Mouse (Mus musculus): ENCODE results near the gene Cpeb2. TPM values are rescaled to one million over a fixed set of nuclear protein-coding genes. Genes with fewer than 3 reads are reported as not detected.
A peak's percentile ranks its signal among the peaks of the same experiment; 100 is the strongest.

Cpeb2 gene
- polyA plus RNA-seq, 1 experiment from 2014 or later = 0.69 TPM

DNA sequence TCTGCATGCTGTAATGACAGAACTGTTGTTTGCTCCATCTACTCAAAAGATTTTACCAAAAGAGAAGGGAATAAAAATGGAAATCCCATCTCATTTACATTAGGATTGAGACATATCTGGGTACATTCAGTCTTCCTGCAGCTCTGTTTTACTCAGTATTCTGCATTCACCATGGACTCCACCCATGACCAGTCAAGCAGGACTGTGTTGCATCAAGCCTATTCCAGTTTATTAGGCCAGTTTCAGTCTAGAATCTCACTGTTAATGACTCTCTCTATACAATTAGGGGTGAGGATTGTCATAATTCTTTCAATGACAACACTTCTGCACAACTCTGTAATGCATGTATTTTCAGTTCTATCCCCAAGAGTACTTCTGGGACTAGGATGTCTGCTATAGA, 6.8 kb upstream of the Cpeb2 start:
- Histone ChIP-seq H3K27me3 (peaks cover 4% of the 10 kb centered on the region; the same call in 1 of the 2 replicates), H3K36me3 (no peaks in the 10 kb centered on the region), H3K4me2 (no peak overlapping the region), H3K27ac (no peak overlapping the region), H3K9ac (no peak overlapping the region), H3K9me3 (replicated peaks) (no peaks in the 10 kb centered on the region), H3K4me3 (replicated peaks) (no peak overlapping the region), H3K4me1 (replicated peaks) (no peaks in the 10 kb centered on the region)
- ATAC-seq (ENCODE audit: low read depth) (no peak), DNase-seq (no peak)

DNA sequence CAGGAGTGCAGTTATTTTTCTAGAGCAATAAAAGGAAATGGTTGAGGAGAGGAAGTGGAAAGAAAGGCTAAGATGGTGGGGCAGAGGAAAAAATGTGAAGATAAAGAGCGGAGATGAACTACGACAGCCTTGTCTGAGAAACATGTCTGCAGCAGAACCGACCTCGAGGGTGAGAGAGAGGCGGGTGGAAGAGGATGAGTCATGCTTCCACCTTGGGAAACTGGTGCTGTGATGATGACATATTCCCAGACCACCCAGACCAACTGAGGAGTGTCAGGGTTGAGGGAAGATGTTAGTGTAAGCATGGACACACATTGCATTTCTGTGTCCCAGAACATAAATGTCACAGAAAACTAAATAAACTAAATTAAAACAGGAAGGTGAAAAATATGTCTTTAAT, 5.4 kb upstream of the Cpeb2 start:
- DNase-seq = no peak
- Histone ChIP-seq H3K4me3 (replicated peaks) (no peak overlapping the region), H3K4me1 (replicated peaks) (peaks cover 6% of the 10 kb centered on the region), H3K27me3 (peaks cover 15% of the 10 kb centered on the region), H3K27ac (no peak overlapping the region), H3K9me3 (replicated peaks) (no peaks in the 10 kb centered on the region), H3K36me3 (no peaks in the 10 kb centered on the region), H3K9ac (no peak overlapping the region), H3K4me2 (no peak overlapping the region)
- 10% methylated on average over 5 of the region's 5 CpGs for WGBS (ENCODE audit: insufficient replicate concordance)
- no peak for ATAC-seq (ENCODE audit: low read depth)

DNA sequence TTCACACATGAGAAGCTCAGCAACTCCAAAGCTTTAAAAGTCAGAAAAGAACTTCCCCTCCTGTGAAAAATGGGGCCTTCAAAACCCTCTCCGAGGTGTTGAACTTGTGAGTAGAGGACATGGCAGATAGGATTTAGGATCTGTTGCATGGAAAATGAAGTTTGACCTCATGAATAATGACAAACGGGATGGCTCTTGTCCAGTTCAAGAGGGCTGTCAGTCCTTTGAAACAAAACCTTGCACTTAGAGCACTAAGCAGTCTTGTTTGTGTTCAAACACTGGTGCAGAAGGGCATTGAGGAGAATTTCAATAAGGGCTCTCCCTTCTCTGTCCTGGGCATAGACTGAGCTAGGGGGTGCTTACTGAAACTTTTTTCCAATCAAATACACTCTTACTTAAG, 1.9 kb upstream of the Cpeb2 start:
- Histone ChIP-seq H3K36me3 (no peaks in the 10 kb centered on the region), H3K27ac (no peak overlapping the region), H3K9me3 (replicated peaks) (no peaks in the 10 kb centered on the region), H3K27me3 (peaks cover 50% of the 10 kb centered on the region), H3K9ac (no peak overlapping the region), H3K4me2 (no peak overlapping the region), H3K4me3 (replicated peaks) (no peak overlapping the region), H3K4me1 (replicated peaks) (peaks cover 15% of the 10 kb centered on the region)
- whole genome bisulfite sequencing (ENCODE audit: insufficient replicate concordance) = 58% methylated on average over 2 of the region's 2 CpGs
- ATAC-seq (ENCODE audit: low read depth) (no peak), DNase-seq (no peak)

DNA sequence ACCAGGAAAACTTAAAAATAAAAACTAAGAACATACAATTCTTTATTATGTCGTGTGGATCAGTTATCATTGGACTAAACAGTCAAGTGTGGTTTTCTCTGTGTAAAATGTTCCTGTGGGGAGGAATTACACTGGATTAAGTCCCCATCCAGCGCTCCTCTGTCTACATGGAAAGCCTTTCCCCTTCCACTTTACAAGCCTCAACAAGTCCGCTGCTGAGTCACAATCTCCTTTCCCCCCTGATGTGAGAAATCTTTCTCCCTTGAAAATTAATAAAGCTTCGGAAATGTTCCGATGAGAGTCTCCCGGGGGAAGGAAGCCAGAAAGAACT, 856 bp upstream of the Cpeb2 start:
- H3K27ac ChIP-seq = peak overlapping the region; percentile 92
- ATAC-seq (ENCODE audit: low read depth) (no peak), DNase-seq (no peak)
- H3K4me2 ChIP-seq = peak overlapping the region; percentile 98
- H3K36me3 ChIP-seq = no peaks in the 10 kb centered on the region
- H3K9me3 ChIP-seq (replicated peaks) = no peaks in the 10 kb centered on the region
- peaks cover 52% of the 10 kb centered on the region for H3K27me3 ChIP-seq
- peak overlapping the region; percentile 85 for H3K9ac ChIP-seq
- H3K4me1 ChIP-seq (replicated peaks) = peaks cover 16% of the 10 kb centered on the region
- peak overlapping the region; percentile 80 for H3K4me3 ChIP-seq (replicated peaks)
- 5% methylated on average over 6 of the region's 6 CpGs for WGBS (ENCODE audit: insufficient replicate concordance)

DNA sequence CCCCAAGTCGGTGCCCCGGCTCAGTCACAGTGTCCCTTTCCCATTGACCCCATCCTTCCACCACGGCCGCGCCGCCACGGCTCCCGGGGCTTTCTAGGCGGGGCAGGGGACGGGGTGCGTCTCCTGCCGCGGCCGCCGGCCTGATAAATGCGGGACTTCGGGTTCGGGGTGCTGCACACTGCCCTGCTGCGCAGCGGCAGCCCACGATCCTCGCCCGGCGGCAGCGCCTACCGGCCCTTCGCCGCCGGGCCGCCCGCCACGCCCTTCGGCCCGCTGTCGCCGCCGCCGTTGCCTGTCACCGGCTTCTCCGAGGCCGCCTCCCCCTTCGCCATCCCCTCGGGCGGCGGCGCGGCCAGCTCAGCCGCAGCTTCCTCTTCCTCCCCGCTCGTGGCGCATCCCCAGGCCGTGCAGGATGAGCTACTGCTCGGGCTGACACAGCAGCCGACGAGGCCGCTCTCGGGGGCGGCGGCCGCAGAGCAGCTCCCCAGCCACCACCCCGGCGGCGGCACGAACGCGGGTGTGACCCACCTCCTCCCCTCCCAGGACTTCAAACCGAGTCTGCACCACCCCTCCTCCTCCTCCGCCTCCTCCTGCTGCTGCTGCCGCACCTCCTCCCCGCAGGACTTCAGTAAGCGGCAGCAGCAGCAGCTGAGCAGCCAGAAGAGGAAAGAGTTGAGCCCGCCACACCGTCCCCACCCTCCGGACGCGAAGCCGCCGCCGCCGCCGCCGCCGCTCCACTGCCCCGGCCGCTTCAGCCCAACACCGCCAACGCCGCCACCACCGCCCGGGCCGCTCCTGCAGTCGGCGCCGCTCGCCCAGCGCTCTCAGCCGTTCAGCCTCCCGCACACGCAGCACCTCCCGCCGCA, 579 bp downstream of the Cpeb2 start:
- peak overlapping the region; percentile 98 for H3K4me2 ChIP-seq
- WGBS (ENCODE audit: insufficient replicate concordance) = 1% methylated on average over 94 of the region's 101 CpGs

DNA sequence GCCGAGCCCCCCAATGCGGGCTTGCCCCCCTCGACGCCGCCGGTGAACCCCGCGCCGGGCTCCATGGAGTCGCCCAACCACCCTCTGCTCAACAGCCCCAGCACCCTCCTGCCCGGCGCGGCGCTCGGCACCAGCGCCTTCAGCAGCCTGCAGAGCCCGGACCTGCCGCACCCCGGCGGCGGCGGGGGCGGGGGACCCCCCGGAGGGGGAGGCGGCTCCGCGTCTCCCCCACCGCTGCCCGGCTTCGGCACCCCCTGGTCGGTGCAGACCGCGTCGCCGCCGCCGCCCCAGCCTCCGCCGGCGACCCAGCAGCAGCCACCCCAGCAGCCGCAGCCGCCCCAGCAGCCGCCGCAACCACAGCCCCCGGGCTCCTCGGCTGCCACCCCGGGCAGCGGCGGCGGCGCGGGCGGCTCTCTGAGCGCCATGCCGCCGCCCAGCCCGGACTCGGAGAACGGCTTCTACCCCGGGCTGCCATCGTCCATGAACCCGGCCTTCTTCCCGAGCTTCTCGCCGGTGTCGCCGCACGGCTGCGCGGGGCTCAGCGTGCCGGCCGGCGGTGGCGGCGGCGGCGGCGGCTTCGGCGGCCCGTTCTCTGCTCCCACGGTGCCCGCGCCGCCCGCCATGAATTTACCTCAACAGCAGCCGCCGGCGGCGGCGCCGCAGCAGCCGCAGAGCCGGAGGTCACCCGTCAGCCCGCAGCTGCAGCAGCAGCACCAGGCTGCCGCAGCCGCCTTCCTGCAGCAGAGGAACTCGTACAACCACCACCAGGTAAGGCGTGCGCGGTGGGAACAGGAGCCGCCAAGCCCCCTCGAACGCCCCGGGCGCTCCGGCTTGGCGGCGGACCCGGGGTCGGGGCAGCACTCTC, 1.6 kb downstream of the Cpeb2 start:
- under 1% methylated on average over 83 of the region's 113 CpGs for WGBS (ENCODE audit: insufficient replicate concordance)
- Histone ChIP-seq H3K4me3 (replicated peaks) (peak overlapping the region; percentile 80), H3K36me3 (no peaks in the 10 kb centered on the region), H3K9me3 (replicated peaks) (no peaks in the 10 kb centered on the region), H3K27ac (peak overlapping the region; percentile 92), H3K9ac (peak overlapping the region; percentile 85), H3K4me1 (replicated peaks) (peaks cover 24% of the 10 kb centered on the region), H3K27me3 (peaks cover 54% of the 10 kb centered on the region), H3K4me2 (peak overlapping the region; percentile 98)
- ATAC-seq (ENCODE audit: low read depth) (peak; percentile 11), DNase-seq (peak; percentile 16)

More for the DNA sequence above, 579 bp downstream of the Cpeb2 start:
- H3K27me3 ChIP-seq = peaks cover 54% of the 10 kb centered on the region
- peak overlapping the region; percentile 85 for H3K9ac ChIP-seq
- peak; percentile 59 for DNase-seq
- H3K27ac ChIP-seq = peak overlapping the region; percentile 92
- no peaks in the 10 kb centered on the region for H3K9me3 ChIP-seq (replicated peaks)
- H3K36me3 ChIP-seq = no peaks in the 10 kb centered on the region
- peaks cover 16% of the 10 kb centered on the region for H3K4me1 ChIP-seq (replicated peaks)
- H3K4me3 ChIP-seq (replicated peaks) = peak overlapping the region; percentile 80
- peak; percentile 60 for ATAC-seq (ENCODE audit: low read depth)

DNA sequence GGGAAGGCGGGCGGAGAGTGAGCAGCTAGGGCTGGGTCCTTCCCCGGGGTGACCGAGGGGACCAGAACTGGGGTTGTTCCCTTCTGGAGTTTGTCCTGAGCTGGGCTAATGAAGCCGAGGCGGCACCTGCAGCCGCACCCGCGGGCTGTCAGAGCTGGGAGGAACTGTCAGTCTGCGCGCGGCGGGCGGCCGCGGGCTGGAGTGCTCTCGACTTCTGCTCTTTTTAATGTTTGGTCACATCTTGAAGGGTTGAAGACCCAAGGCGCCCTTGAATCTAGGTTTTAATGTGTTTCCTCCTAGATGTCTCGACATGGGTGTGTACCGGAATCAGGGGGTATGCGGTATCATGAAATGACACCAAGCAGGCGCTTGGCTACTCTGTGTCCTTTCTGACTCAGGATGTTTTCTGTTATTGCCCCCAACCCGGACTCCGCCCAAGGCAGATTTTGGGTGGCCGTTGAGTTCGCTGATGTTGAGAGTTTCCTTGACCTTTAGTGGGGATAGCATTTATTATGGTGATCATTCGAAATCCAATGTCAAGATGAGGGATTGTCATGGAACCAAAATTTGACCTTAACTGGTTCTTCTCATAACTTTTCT, 2.3 kb downstream of the Cpeb2 start:
- ATAC-seq (ENCODE audit: low read depth) = no peak
- no peaks in the 10 kb centered on the region for H3K9me3 ChIP-seq (replicated peaks)
- H3K36me3 ChIP-seq = no peaks in the 10 kb centered on the region
- H3K27me3 ChIP-seq = peaks cover 54% of the 10 kb centered on the region
- peak overlapping the region; percentile 98 for H3K4me2 ChIP-seq
- peak; percentile 34 for DNase-seq
- peak overlapping the region; percentile 80 for H3K4me3 ChIP-seq (replicated peaks)
- H3K9ac ChIP-seq = peak overlapping the region; percentile 85
- 2% methylated on average over 27 of the region's 27 CpGs for WGBS (ENCODE audit: insufficient replicate concordance)
- H3K4me1 ChIP-seq (replicated peaks) = peaks cover 25% of the 10 kb centered on the region
- H3K27ac ChIP-seq = peak overlapping the region; percentile 92; the same call in 1 of the 2 replicates

DNA sequence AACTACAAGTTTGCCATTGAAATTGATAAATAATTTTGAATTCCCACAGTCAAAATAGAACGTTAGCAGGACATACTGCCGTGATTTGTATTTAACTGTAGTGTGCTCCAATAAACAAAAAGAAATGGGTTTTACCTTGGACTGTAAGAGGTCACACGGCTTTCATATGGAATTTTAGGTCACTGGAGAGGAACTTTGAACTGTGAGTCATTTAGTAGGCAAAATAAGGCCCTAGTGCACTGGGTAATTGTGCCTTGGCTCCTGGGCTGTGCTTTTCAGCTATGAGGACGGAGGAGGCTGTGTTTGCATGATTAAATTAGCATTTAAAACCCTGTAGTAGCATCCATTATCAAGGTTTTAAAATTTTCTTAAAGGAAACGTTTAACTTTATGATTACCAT, 3.0 kb downstream of the Cpeb2 start:
- H3K9ac ChIP-seq = no peak overlapping the region
- ATAC-seq (ENCODE audit: low read depth) = no peak
- H3K4me3 ChIP-seq (replicated peaks) = peak overlapping the region; percentile 80
- DNase-seq = no peak
- peaks cover 52% of the 10 kb centered on the region for H3K27me3 ChIP-seq
- H3K4me2 ChIP-seq = peak overlapping the region; percentile 98
- no peaks in the 10 kb centered on the region for H3K36me3 ChIP-seq
- H3K27ac ChIP-seq = no peak overlapping the region
- H3K4me1 ChIP-seq (replicated peaks) = peaks cover 25% of the 10 kb centered on the region
- 34% methylated on average over 5 of the region's 5 CpGs for WGBS (ENCODE audit: insufficient replicate concordance)
- no peaks in the 10 kb centered on the region for H3K9me3 ChIP-seq (replicated peaks)

DNA sequence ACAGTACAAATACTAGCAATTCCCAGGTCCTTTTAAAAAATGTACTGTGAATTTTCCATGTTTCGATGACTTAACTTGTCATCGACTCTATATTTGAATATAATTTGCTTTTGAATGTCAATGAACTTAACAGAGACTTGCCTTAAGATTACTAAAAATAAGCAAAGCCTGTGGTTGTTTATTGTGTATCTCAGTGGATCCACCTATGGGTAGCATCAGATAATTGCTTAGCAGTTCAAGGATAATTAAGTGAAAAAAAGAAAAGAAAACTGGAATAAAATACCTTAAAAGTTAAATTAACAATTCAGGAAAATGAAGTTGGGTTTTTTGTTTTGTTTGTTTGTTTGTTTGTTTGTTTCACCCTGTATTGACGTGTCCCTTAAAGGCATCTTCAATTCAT, 3.5 kb downstream of the Cpeb2 start:
- H3K4me1 ChIP-seq (replicated peaks) = peaks cover 25% of the 10 kb centered on the region
- no peak overlapping the region for H3K27ac ChIP-seq
- H3K9me3 ChIP-seq (replicated peaks) = no peaks in the 10 kb centered on the region
- no peaks in the 10 kb centered on the region for H3K36me3 ChIP-seq
- no peak overlapping the region for H3K4me2 ChIP-seq
- no peak overlapping the region for H3K4me3 ChIP-seq (replicated peaks)
- peaks cover 47% of the 10 kb centered on the region for H3K27me3 ChIP-seq
- WGBS (ENCODE audit: insufficient replicate concordance) = 59% methylated on average over 3 of the region's 3 CpGs
- ATAC-seq (ENCODE audit: low read depth) (no peak), DNase-seq (no peak)
- no peak overlapping the region for H3K9ac ChIP-seq

DNA sequence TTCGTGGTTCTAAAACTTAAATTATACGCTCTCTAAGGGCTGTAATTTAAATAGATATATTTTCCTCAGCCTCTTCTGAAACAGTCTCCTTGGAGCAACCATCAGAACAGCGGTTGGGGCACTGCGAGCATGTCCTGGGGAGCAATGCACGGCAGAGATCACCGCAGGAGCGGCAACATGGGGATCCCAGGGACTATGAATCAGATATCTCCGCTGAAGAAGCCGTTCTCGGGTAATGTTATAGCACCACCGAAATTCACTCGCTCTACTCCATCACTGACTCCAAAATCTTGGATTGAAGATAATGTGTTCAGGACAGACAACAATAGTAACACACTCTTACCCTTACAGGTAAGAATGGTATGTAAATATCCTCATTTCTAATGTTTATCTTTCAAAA, 4.3 kb downstream of the Cpeb2 start:
- 78% methylated on average over 12 of the region's 12 CpGs for WGBS (ENCODE audit: insufficient replicate concordance)
- H3K9ac ChIP-seq = no peak overlapping the region

DNA sequence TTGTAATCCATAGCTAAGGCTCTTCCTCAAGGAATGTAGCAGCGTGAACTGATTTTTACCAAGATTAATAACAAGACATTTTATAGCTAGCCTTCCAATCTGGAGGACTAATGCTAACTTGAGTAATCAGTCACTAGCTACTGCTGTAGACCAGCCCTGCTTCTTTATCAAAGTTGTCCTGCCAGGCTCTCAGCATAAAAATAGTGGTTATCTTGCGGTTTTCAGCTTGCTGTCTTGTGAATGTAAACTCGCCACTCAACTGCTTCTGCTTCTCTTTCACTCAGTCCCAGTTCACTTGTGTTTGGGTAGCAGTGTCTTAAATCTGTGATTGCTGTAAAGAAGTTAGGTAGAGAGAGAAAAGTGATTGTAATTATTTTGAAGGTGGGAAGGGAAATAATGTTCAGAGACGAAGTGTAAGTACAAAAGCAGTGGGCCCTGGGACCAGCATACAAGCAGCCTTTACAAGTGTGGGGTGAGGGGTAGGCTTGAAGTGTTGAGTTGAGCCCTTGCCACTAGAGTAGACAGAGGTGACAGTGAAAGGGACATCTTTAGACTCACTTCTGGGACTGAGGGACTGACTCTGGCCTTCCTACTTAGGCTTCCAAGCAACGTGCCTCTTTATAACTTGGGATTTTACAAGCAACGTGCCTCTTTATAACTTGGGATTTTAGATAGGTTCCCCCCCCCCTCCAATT, 6.3 kb downstream of the Cpeb2 start:
- no peak for DNase-seq
- 44% methylated on average over 6 of the region's 6 CpGs for WGBS (ENCODE audit: insufficient replicate concordance)
- no peak overlapping the region for H3K9ac ChIP-seq

More for the DNA sequence above, 4.3 kb downstream of the Cpeb2 start:
- H3K36me3 ChIP-seq = no peaks in the 10 kb centered on the region
- H3K4me2 ChIP-seq = no peak overlapping the region
- H3K27me3 ChIP-seq = peaks cover 42% of the 10 kb centered on the region
- H3K4me3 ChIP-seq (replicated peaks) = no peak overlapping the region
- H3K27ac ChIP-seq = no peak overlapping the region
- ATAC-seq (ENCODE audit: low read depth) (no peak), DNase-seq (no peak)
- peaks cover 23% of the 10 kb centered on the region for H3K4me1 ChIP-seq (replicated peaks)
- H3K9me3 ChIP-seq (replicated peaks) = no peaks in the 10 kb centered on the region

More for the DNA sequence above, 6.3 kb downstream of the Cpeb2 start:
- H3K4me1 ChIP-seq (replicated peaks) = peaks cover 17% of the 10 kb centered on the region
- no peaks in the 10 kb centered on the region for H3K36me3 ChIP-seq
- no peak overlapping the region for H3K4me2 ChIP-seq
- H3K4me3 ChIP-seq (replicated peaks) = no peak overlapping the region
- no peak overlapping the region for H3K27ac ChIP-seq
- no peaks in the 10 kb centered on the region for H3K9me3 ChIP-seq (replicated peaks)
- ATAC-seq (ENCODE audit: low read depth) = no peak; the same call in 1 of the 2 replicates
- H3K27me3 ChIP-seq = peaks cover 22% of the 10 kb centered on the region

Data from liver, embryonic 13.5 days (tissue).